Mouse (Mus musculus): ENCODE results near the gene Fxyd1.

GRCm38 (mm10) chr7:31058211-31058610, 1.2 kb upstream of the Fxyd1 start:
- TF ChIP-seq POLR2A (IDR thresholded peaks at IDR 0.05; ENCODE audit: insufficient read depth, low read depth, low read length) (no peak), CTCF (IDR thresholded peaks at IDR 0.05; ENCODE audit: insufficient read depth, low read depth, low read length) (no peak)
